Comparison of ENCODE assay signal across 9 mouse cellular contexts in the genomic region with DNA sequence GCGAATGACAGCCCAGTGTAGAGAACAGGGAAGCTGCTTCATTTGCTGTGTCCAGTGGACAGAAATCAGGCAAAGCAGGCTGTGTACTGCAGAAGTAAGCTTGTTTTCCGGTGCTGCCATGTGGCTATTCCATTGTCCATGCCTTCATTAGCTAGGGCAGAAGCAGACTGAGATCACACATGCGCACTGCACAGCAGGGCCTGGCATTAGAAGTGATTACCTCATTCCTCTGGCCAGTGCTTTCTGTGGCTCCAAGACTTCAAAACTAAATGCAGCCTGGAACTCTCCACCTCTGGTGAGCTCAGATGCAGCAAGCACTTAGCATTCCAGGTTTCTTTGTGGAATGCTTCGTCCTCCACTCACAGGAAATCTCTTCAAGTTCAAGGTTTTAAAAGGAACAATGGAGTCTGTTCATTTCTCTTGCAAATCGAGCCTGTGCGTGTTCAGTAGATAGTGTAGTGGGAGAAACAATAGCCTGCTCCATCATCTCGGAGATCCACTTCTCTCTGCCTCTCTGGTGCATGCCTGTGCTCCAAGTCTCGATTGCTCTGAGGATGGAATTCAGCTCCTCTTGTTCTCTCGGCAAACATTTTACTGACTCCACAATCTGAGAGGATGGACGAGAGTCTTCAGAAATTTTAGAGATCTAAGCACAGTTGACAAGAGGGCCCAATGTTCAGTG.
DNase-seq lines count a peak whose midpoint lies in the region; ATAC-seq and TF ChIP-seq lines count a peak whose summit lies in the region.
"Had no signal": no experiment of that assay in that cellular context is flagged by ENCODE, and none has a peak within 500 bp of the region (broad histone marks: within the 10 kb centered on the region; RNA-seq: fewer than 3 reads in every experiment).

No protein-coding gene starts in this region.

- intact Hi-C loops in gastrocnemius, adult 2 months (cut with DNase I), result no loop called here

- in situ Hi-C loops in ES-E14 (cut with MboI; ENCODE audit: low sequenced_read_pairs in 2 of 2, unreplicated experiment in 2 of 2), result no loop called here

- peaks cover 2 to 4% of the 10 kb centered on the region in 2 experiments; a peak in 2 of 4 replicates for H3K4me1 ChIP-seq in ES-E14 (ENCODE audit: control insufficient read depth in 2 of 2, insufficient read depth in 2 of 2, low read length in 2 of 2, poor library complexity in 1 of 2)
- no peaks in the 10 kb centered on the region for H3K4me1 ChIP-seq in liver, postnatal 0 days (ENCODE audit: insufficient read depth)
- H3K4me1 ChIP-seq: neural tube, embryonic 13.5 days had no signal

- H3K36me3 ChIP-seq in ES-E14 (ENCODE audit: control insufficient read depth, insufficient read depth, low read length, poor library complexity, severe bottlenecking), result no peaks in the 10 kb centered on the region
- no peaks in the 10 kb centered on the region for H3K36me3 ChIP-seq in liver, postnatal 0 days (replicated peaks; ENCODE audit: insufficient read depth, low read length)
- H3K36me3 ChIP-seq: neural tube, embryonic 13.5 days had no signal

- no peaks in the 10 kb centered on the region for H3K27me3 ChIP-seq in liver, postnatal 0 days (ENCODE audit: insufficient read depth, low read length)
- H3K27me3 ChIP-seq: neural tube, embryonic 13.5 days had no signal

- no peak for TF ChIP-seq CTCF in gastrocnemius, adult 2 months (IDR thresholded peaks at IDR 0.05)
- TF ChIP-seq CTCF in liver, postnatal 0 days (IDR thresholded peaks at IDR 0.05; ENCODE audit: low read depth), result no peak

- DNase-seq in ES-E14 (ENCODE audit: low read depth, low spot score) (peak; percentile 47), R1 (ENCODE audit: low read depth, low spot score) (peak; percentile 95)
- DNase-seq in gastrocnemius, adult 2 months, result peak; percentile 48
- peak; percentile 19 to 45 for DNase-seq in layer of hippocampus, postnatal 36 days
- DNase-seq in skeletal muscle tissue, adult 2 months (ENCODE audit: low read depth, low spot score), result peak; percentile 50
- DNase-seq in kidney, adult 11 months, result no peak
- DNase-seq in liver, postnatal 0 days, result no peak

- H3K4me3 ChIP-seq in ES-E14 (ENCODE audit: insufficient read depth in 1 of 2, low read depth in 1 of 2, low read length in 2 of 2, poor library complexity in 1 of 2, severe bottlenecking in 1 of 2), result no peak overlapping the region
- H3K4me3 ChIP-seq in gastrocnemius, adult 2 months, result no peak overlapping the region
- H3K4me3 ChIP-seq in liver, postnatal 0 days (ENCODE audit: low read depth, low read length), result no peak overlapping the region
- H3K4me3 ChIP-seq: neural tube, embryonic 13.5 days had no signal

- H3K9ac ChIP-seq in ES-E14 (ENCODE audit: insufficient read depth, low read depth, low read length, poor library complexity, severe bottlenecking), result no peak overlapping the region
- H3K9ac ChIP-seq in liver, postnatal 0 days (replicated peaks), result no peak overlapping the region
- H3K9ac ChIP-seq: neural tube, embryonic 13.5 days had no signal

- whole genome bisulfite sequencing in liver, postnatal 0 days (ENCODE audit: insufficient replicate concordance), result 62% methylated on average over 10 of the region's 10 CpGs

- no peak for ATAC-seq in liver, postnatal 0 days

- TF ChIP-seq EP300 in liver, postnatal 0 days (IDR thresholded peaks at IDR 0.05; ENCODE audit: low read depth), result no peak

- H3K27ac ChIP-seq in ES-E14 (ENCODE audit: insufficient read depth, low read depth, low read length, poor library complexity, severe bottlenecking), result no peak overlapping the region
- no peak overlapping the region for H3K27ac ChIP-seq in gastrocnemius, adult 2 months
- no peak overlapping the region for H3K27ac ChIP-seq in liver, postnatal 0 days (ENCODE audit: low read depth)
- H3K27ac ChIP-seq: kidney, postnatal 0 days; neural tube, embryonic 13.5 days had no signal

- no peak overlapping the region for H3K4me2 ChIP-seq in liver, postnatal 0 days (ENCODE audit: low read depth, low read length)
- H3K4me2 ChIP-seq: neural tube, embryonic 13.5 days had no signal

- no peaks in the 10 kb centered on the region for H3K9me3 ChIP-seq in ES-E14 (ENCODE audit: control insufficient read depth, insufficient read depth, low read depth, low read length)
- H3K9me3 ChIP-seq in liver, postnatal 0 days (ENCODE audit: low read length), result no peaks in the 10 kb centered on the region
- H3K9me3 ChIP-seq: neural tube, embryonic 13.5 days had no signal

TF ChIP-seq in ES-E14, 5 proteins besides CTCF, POLR2A, EP300 and RAD21:
- no peak for TF ChIP-seq MAFK (IDR thresholded peaks at IDR 0.05; ENCODE audit: insufficient read depth, low read depth, low read length)
- no peak for TF ChIP-seq ZC3H11A (IDR thresholded peaks at IDR 0.05; ENCODE audit: borderline replicate concordance, low read depth, low read length)
- no peak for TF ChIP-seq HCFC1 (IDR thresholded peaks at IDR 0.05; ENCODE audit: borderline replicate concordance, insufficient read depth, low read length)
- no peak for TF ChIP-seq CHD2 (IDR thresholded peaks at IDR 0.05; ENCODE audit: low read depth, low read length)
- no peak for TF ChIP-seq ZNF384 (IDR thresholded peaks at IDR 0.05; ENCODE audit: low read depth, low read length)
TF ChIP-seq in ES-E14: peak in this region for 0.

Comparison
In these comparisons a context has a peak if more than half of its experiments do, and no peak if none do; other contexts are left out.
1. DNase-seq: peak in ES-E14 (single experiment), R1 (single experiment), gastrocnemius, adult 2 months (single experiment), layer of hippocampus, postnatal 36 days (2 of 2) and skeletal muscle tissue, adult 2 months (single experiment); none in kidney, adult 11 months (single experiment) and liver, postnatal 0 days (single experiment).